Mouse (Mus musculus) frontal cortex, postnatal 36 days (tissue): ENCODE results near the gene Acta2.
A peak's percentile ranks its signal among the peaks of the same experiment; 100 is the strongest.

Experiments
- DNase-seq, 2 experiments: peaks; one replicate each; pipeline ENCODE4 v3.0.0; 2022; ENCODE audit warnings: low spot score in 2 of 2

Gene Acta2

GRCm38 (mm10) chr19:34270106-34270726 is 14.8 kb upstream of the Acta2 start:
- DNase-seq, result no peak

- DNase-seq, result no peak
These were observed 13.6 kb upstream of the Acta2 start for GRCm38 (mm10) chr19:34268991-34269390.

GRCm38 (mm10) chr19:34265604-34266193 is 10.3 kb upstream of the Acta2 start:
- DNase-seq, result no peak

- DNase-seq, result no peak
These were observed 7.0 kb upstream of the Acta2 start for GRCm38 (mm10) chr19:34262273-34262974.

GRCm38 (mm10) chr19:34256936-34257335 is 1.5 kb upstream of the Acta2 start:
- DNase-seq, result no peak

- DNase-seq, result no peak
These were observed 759 bp upstream of the Acta2 start for GRCm38 (mm10) chr19:34256149-34256548.

- no peak for DNase-seq
These were observed 1.1 kb downstream of the Acta2 start for GRCm38 (mm10) chr19:34254101-34254879.

GRCm38 (mm10) chr19:34252450-34252849 is 2.9 kb downstream of the Acta2 start:
- no peak for DNase-seq

- DNase-seq, result no peak
These were observed 3.5 kb downstream of the Acta2 start for GRCm38 (mm10) chr19:34251900-34252299.

GRCm38 (mm10) chr19:34250621-34251020 is 4.8 kb downstream of the Acta2 start:
- DNase-seq, result no peak

GRCm38 (mm10) chr19:34248558-34248957 is 6.8 kb downstream of the Acta2 start:
- no peak for DNase-seq

- DNase-seq, result peak in 1 of 2 experiments; percentile 65
These were observed 11.3 kb downstream of the Acta2 start for GRCm38 (mm10) chr19:34244056-34244455.

- no peak for DNase-seq
These were observed 12.5 kb downstream of the Acta2 start for GRCm38 (mm10) chr19:34242925-34243324.

- no peak for DNase-seq
These were observed 14.0 kb downstream of the Acta2 start for GRCm38 (mm10) chr19:34241247-34241915.

- DNase-seq, result no peak
These were observed 14.9 kb downstream of the Acta2 start for GRCm38 (mm10) chr19:34240273-34241039.

GRCm38 (mm10) chr19:34237746-34238145 is 17.6 kb downstream of the Acta2 start:
- no peak for DNase-seq

GRCm38 (mm10) chr19:34236049-34236448 is 19.3 kb downstream of the Acta2 start:
- DNase-seq, result no peak

- DNase-seq, result no peak
These were observed 21.4 kb downstream of the Acta2 start for GRCm38 (mm10) chr19:34233944-34234343.

- DNase-seq, result no peak
These were observed 23.1 kb downstream of the Acta2 start for GRCm38 (mm10) chr19:34232326-34232725.

- peak; percentile 39 to 52 for DNase-seq
These were observed 23.8 kb downstream of the Acta2 start for GRCm38 (mm10) chr19:34231596-34231995.

- no peak for DNase-seq
These were observed 32.6 kb downstream of the Acta2 start for GRCm38 (mm10) chr19:34222805-34223204.
